Mouse (Mus musculus): Measurements from ENCODE around the gene Olfr659. TPM values are rescaled to one million over a fixed set of nuclear protein-coding genes. Genes with fewer than 3 reads are reported as not detected.

Olfr659 gene
- total RNA-seq (2021): not detected in 2 replicates
- long read RNA-seq, experiment 1: 0 reads
- long read RNA-seq, experiment 2: 0 reads

GRCm38 (mm10) chr7:104666453-104666852, at the start of gene Olfr659:
Gene Olfr659 (plus strand): TSS chr7:104666753.
- no peak for DNase-seq

GRCm38 (mm10) chr7:104624494-104624893, 42.1 kb upstream of the Olfr659 start, which contains the start of gene Olfr657:
Gene Olfr657 (plus strand): TSS chr7:104624794.
- no peak for DNase-seq

- peak; percentile 58 for DNase-seq
Measured at GRCm38 (mm10) chr7:104646841-104647482, 19.6 kb upstream of the Olfr659 start, which contains the start of gene Olfr658. Gene Olfr658 (minus strand): TSS chr7:104647305.

GRCm38 (mm10) chr7:104686201-104686600, 19.6 kb downstream of the Olfr659 start, which contains the start of gene Olfr661:
Gene Olfr661 (plus strand): TSS chr7:104686501.
- DNase-seq: no peak

Other genes starting within 250 kb of the Olfr659 start
- 3.6 and 7.3 TPM in 2 replicates for gene Trim30a, start 201.6 kb upstream of the Olfr659 start, total RNA-seq (2021)
- gene Trim30d, start 158.9 kb upstream of the Olfr659 start, total RNA-seq (2021): 4.1 and 4.3 TPM in 2 replicates
- not detected in 2 replicates for gene Olfr651, start 116.6 kb upstream of the Olfr659 start, total RNA-seq (2021)
- gene Olfr652, start 105.9 kb upstream of the Olfr659 start, total RNA-seq (2021): not detected in 2 replicates
- gene Olfr653, start 89.4 kb upstream of the Olfr659 start, total RNA-seq (2021): not detected in 2 replicates
- not detected in 2 replicates for gene Olfr654, start 79.7 kb upstream of the Olfr659 start, total RNA-seq (2021)
- not detected in 2 replicates for gene Olfr655, start 65.0 kb upstream of the Olfr659 start, total RNA-seq (2021)
- not detected in 2 replicates for gene Olfr656, start 52.8 kb upstream of the Olfr659 start, total RNA-seq (2021)
- gene Olfr657, start 42.0 kb upstream of the Olfr659 start, total RNA-seq (2021): not detected in 2 replicates
- gene Olfr658, start 19.4 kb upstream of the Olfr659 start, total RNA-seq (2021): not detected in 2 replicates
- gene Olfr661, start 19.7 kb downstream of the Olfr659 start, total RNA-seq (2021): not detected in 2 replicates
- gene Usp17le, start 110.7 kb downstream of the Olfr659 start, total RNA-seq (2021): not detected in 2 replicates
- not detected in 2 replicates for gene Usp17lb, start 175.8 kb downstream of the Olfr659 start, total RNA-seq (2021)
- gene Usp17la, start 190.3 kb downstream of the Olfr659 start, total RNA-seq (2021): not detected in 2 replicates
- not detected in 2 replicates for gene Olfr665, start 211.3 kb downstream of the Olfr659 start, total RNA-seq (2021)
- gene Olfr666, start 229.2 kb downstream of the Olfr659 start, total RNA-seq (2021): not detected in 2 replicates